Mouse (Mus musculus) gastrocnemius, postnatal 36 days (tissue): ENCODE data around the gene Simc1. TPM values are rescaled to one million over a fixed set of nuclear protein-coding genes. Genes with fewer than 3 reads are reported as not detected.
A peak's percentile ranks its signal among the peaks of the same experiment; 100 is the strongest.
"Not testable (repeated sequence)": the region's sequence is repeated elsewhere in the genome, so short reads cannot be mapped to it uniquely, and the experiment has no call there.

Experiments
- DNase-seq, 2 experiments: peaks; one replicate each; pipeline ENCODE4 v3.0.0; 2022
- intact Hi-C: fragments of 180-260 bp; cut with DNase I; formaldehyde crosslinking; loops from one replicate; pipeline ENCODE4 v1.15.1; 2025
- long read RNA-seq, 2 experiments: library from polyadenylated mRNA; stranded (forward); transcript quantifications; one replicate each; pipeline ENCODE4 v2.0.0; 2021
- total RNA-seq, 2 experiments: library from RNA; stranded (reverse); gene quantifications; 2 replicates each; pipeline ENCODE4 v1.2.3; 2021

Gene Simc1
- 1 to 10 TPM; 1.6 to 3.4 TPM for total RNA-seq
- long read RNA-seq, experiment 1, partial matches to known transcripts: 0 of 1 reads
- long read RNA-seq, experiment 1, other reads (novel, unspliced or antisense): 1 of 1 reads
- long read RNA-seq, experiment 2, partial matches to known transcripts: 1 of 2 reads
- long read RNA-seq, experiment 2, other reads (novel, unspliced or antisense): 1 of 2 reads

DNA sequence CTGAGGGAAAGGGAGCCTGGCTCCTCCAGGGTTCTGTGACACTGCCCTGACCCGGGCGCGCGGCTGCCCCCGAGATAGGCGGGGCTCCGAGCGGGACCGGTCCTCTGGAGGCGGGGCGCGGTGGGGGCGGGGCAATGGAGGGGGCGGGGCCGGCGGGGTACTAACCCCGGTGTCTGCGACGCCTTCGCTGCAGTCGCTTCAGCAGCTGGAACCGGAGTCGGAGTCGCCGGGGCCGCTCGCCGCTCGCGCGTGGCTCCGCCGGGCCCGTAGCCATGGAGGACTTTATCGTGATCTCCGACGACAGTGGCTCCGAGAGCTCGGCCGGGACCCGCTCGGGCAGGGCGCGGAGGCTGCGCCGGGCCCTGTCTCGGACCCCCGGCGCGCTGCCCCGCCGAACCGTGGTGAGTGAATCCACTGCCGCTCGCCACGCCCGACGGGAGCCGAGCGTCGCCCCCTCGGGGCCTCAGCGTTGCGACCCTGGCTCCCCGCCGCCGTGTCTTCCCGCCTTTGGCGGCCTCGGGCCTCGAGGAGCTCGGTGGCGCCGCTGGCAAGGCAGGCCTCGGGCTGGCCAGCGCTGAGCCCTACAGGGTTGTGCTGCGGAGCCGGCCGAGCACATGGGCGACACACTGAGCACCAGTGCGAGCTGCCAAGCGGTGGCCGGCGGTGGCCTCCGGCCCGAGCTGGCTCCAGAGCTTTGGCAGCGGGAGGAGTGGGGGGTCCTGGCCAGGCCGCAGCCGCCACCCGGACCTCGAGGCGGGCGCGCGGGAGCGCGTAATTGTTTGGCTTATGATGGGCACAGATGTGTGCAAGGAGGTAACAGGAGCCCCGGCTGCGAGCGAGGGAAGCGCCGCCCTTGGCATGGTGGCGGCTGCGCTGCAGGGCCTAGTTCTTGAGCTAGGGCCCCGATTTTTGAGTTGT lies at the start of gene Simc1:
Simc1 (plus strand) TSS at position 176 of the 918 bp plus-strand sequence.
- peak; percentile 68 to 72 for DNase-seq
- intact Hi-C loops: no loop called here

DNA sequence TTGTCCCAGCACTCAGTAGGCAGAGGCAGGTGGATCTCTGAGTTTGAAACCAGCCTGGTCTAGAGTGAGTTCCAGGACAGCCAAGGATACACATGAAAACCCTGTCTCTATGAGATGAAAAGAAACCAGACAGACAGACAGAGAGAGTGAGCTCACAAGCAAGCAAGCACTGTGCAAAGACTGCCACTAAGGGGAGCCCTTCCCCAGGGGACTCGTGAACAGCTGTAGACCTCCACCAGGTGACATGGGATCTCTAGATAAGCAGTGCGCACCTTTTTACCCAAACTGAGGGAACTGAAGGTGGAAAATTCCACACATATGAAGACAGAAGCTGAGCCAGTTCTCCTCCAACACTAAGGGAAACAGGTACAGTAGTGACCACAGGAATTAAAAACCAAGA lies 46.5 kb upstream of the Simc1 start:
- intact Hi-C loops: no loop called here
- DNase-seq: no peak

DNA sequence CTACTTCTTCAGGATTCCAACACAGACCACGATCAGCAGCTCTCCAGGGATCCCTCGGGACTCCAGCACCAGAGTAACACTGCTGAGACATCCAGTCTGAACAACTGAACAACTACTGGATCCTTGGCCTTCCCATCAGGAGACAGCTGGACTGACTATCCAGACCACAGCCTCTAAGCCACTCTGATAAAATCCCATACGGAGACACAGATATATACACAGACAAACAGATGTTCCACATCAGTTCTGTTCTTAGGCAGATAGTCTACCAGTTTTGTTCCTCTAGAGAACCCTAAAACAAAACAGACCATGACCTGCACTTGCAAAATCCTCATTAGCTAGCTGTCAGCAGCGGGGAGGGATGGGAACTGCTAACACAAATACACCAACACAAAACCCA lies 44.3 kb upstream of the Simc1 start:
- intact Hi-C loops: no loop called here
- DNase-seq: no peak

DNA sequence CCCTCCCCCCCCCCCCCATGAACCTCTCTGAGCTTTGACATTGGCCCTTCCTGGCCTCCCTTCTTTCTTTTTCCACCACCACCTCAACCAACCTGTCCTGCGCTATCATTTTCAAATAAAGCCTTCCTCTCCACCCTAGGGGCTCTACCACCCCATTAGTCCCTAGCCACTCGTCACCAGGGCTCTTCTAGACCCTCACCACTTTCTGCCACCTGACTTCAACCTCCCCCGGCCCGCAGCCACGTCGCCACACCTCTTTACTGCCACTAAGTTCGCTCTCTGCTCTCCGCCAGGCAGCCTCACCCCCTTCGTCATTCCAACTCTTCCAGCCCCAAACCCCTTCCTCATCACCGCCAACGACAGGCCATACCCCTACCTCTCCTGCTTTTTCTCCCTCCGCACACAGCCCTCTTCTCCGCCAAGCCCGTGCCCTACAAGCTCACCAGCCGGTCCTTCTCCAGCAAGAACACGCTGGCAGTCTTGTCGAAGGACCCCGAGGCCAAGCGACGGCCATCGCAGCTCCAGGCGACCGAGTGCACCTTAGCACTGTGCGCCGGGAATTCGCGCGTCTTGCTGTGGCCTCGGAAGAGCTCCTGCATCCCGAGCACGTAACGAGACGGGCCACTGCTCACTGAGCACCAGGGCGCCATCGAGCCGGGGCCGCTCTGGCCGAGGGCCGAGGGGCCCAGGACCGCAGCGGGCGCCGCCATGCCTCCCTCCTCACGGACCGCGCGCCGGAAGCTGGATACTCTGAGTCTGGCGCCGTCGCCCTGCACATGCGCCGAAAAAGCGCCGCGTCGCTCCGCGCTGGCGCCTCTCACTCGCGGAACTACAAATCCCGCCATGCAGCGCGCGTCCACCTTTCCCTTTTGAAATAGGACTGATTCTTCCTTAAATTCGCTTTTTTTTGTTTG lies 35.2 kb upstream of the Simc1 start, which contains the start of gene Thoc3:
Thoc3 (minus strand) TSS at position 752 of the 914 bp plus-strand sequence.
- DNase-seq: peak; percentile 80 to 84
- intact Hi-C loops: loop anchor here (10.0 kb wide), 1 partner anchor 96 kb away; the partner anchor contains the start of gene 4833439L19Rik

DNA sequence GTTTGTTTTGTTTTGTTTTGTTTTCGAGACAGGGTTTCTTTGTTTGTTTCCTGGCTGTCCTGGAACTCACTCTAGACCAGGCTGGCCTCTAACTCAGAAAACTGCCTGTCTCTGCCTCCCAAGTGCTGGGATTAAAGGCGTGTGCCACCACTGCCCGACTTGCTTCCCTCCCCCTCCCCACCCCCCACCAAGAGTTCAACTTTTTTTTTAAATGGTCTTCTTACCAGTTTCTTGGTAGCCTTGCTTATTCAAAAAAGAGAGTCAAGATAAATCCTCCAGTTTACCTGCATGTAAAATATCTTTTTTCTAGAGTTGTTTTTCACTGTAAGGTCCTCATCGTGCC lies 34.6 kb upstream of the Simc1 start:
- DNase-seq: no peak
- intact Hi-C loops: loop anchor here (10.0 kb wide), 1 partner anchor 96 kb away; the partner anchor contains the start of gene 4833439L19Rik

DNA sequence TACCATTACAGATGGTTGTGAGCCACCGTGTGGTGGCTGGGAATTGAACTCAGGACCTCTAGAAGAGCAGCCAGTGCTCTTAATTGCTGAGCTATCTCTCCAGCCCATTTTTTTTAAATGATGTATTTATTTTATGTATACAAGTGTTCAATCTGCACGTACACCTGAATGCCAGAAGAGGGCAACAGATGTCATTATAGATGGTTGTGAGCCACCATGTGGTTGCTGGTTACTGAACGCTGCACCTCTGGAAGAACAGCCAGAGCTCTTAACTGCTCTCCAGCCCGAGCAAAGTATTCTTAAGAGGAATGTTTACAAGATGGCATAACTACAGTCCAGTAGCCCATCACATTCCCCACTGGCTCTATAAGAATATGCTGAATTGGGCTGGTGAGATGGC lies 31.6 kb upstream of the Simc1 start:
- intact Hi-C loops: no loop called here
- DNase-seq: no peak

DNA sequence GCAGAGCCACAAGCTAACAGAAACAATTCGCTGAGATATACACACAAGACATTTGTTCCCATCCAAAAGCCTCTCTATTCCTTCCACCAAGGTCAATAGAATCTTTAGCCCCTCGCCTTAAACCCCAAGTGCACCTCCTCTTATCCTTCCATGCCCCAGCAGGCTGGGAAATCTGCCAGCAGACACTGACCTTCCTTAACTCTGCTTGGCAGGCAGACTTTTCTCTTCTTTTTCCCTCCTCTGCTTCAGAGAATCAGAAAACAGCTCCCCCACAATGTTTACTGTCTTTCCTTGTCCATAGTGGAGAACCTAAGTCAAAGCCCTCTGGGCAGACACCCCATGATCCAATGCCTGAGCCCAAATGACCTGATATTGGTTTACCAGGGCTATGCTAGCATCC lies 28.6 kb upstream of the Simc1 start:
- no peak for DNase-seq
- intact Hi-C loops: no loop called here

DNA sequence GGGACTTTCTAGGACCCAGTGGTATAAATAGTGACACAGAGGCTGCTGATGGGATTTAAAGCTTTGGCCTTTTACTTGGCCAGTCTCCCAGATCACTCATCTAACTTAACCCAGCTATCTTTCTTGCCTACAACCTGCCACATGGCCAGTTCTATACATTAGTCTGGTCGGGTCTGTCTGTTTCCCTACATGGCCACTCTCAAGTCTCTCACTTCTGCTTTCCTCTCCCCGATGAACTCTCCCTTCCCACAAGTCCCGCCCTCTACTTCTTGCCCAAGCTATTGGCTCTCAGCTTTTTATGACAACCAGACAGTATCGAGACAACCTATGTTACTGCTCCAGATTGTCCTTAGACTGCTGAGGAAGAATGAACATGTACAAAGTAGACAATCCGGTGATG lies 27.9 kb upstream of the Simc1 start:
- intact Hi-C loops: no loop called here

DNA sequence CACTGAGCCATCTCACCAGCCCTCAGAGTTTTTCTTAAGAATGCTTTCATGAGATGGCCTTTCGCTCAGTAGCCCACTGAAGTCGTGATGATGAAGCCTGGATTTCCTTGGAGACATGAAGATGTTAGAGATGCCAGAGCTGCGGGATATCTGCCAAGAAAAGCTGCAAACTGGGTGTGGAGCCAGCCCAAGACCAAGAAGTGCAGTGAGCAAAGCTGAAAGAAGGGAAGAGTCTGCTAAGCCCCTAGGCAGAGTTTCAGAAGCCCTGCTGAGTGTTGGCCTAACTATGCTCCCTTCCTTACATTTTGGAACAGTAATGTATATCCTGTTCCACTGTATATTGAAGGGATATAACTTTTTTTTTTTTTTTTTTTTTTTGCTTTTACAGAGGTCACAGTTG lies 24.3 kb upstream of the Simc1 start:
- intact Hi-C loops: no loop called here
- DNase-seq: no peak

More for the DNA sequence above, 27.9 kb upstream of the Simc1 start:
- DNase-seq: no peak

DNA sequence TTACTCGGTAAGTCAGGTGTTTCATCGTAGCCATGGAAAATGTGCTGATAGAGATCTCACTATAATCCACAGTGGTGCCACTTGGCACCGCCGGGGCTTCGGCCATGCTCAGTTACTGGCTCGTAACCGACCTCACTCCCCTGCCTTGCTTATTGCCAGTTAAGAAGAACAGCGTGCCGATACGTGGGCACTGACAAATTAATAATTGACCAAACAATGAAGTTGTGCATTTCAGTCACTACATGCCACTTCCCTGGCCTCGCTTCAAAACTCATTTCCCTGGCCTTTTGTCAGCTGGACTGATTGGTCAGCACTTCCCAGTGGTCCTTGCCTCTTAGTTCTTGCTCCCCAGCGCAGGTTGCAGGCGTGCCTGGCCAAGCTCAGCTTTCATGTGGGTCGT lies 22.1 kb upstream of the Simc1 start:
- DNase-seq: no peak
- intact Hi-C loops: no loop called here

DNA sequence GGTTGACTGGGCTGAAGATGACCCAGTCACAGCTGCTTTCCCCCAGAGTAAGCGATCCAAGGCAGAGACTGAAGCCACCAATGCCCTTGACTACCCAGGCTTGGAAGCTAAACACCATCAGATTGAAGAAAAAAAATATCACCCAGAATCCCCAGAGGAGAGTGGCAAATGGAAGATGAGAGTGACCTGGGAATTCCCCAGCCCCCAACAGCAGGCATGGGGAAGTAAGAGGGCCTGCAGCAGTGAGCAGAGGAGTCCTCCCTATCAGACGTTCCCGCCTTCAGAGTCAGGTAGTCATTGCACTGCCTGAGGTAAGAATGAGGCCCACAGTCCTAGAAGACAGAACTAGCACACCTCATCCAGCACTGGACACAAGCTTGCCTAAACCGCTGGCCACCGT lies 13.2 kb upstream of the Simc1 start:
- intact Hi-C loops: no loop called here
- DNase-seq: no peak

DNA sequence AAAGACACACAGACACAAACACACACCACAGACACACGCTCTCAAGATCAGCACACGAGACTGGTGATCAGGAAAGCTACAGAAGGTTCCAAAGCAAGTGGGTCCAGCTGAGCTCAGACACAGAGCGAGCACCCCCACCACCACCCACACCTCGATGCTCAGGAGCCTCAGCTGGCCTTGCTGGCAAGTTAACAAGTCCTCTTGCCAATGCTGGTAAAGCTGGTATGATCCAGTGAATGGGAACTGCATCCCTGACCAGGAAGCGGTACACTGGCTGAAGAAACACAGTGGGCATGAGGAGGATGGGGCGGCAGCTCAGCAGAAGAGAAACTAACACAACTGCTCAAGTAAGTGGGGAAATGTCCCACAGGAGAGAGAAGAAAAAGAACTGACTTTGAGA lies 12.2 kb upstream of the Simc1 start:
- no peak for DNase-seq
- intact Hi-C loops: no loop called here

DNA sequence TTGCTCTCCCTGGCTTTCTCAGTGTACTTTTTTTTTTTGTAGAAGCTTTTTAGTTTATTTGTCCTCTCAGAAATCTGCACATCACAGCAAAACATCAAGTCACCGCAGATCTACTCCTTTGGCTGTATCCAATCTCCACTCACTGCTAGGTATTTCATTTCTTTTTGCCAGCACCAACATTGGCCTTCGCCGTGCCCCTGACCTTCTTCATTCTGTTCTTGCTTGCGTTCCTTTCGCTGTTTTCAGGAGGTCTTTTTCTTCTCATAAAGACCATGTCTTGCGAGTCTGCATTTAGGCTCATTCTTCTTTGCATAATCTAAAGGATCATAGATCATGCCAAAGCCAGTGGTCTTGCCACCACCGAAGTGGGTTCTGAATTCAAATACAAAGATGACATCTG lies 4.0 kb upstream of the Simc1 start:
- intact Hi-C loops, DNase-seq: not testable (repeated sequence)

DNA sequence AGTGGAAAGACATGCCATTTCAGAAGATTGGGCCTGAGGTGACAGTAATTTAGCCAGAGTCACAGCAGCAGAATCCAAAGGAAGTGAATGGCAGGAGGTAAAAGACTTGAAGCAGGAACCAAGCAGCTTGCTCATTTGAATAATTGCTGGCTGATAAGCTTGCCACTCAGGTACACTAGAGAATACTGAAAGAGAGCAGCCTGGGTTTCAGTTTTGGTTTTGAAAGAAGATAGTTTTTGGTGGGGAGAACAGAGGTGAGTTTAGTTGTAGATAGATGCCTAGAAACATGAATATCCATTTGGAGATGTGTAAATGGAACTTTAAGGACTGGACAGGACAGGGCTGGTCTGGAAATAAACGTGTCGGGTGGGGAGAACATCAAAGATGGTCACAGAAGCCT lies 2.2 kb upstream of the Simc1 start:
- intact Hi-C loops: no loop called here
- DNase-seq: no peak

DNA sequence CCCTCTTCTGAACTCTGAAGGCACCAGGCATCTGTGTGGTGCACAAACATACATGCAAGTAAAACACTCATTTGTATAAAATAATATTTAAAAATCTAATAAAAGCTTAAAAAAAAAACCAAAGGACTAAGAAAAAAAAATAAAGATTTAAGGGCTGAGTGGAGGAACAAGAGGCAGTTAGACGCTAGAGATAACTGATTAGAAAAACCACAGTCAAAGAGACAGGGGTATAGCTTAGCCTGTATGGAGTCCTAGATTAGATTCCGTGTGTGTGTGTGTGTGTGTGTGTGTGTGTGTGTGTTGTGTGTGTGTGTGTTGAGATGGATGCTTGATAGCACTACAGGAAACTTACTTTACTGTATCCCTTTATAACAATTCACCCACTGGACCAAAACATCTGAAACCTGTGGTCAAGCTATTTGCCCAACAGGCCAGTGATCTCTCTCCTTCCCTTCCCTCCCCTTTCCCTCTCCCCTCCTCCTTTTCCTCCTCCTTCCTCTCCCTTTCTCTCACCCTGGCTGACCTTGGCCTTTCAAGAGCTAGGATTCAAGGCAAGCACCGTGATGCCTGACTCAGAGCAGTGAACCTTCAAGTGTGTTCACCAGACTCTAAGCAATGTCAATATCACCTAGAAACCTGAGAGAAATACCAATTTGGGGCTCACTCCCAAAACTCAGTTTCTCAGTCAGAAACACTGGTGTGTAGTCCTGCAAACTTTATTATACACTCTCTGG lies 1.5 kb upstream of the Simc1 start:
- intact Hi-C loops: no loop called here
- no peak for DNase-seq

DNA sequence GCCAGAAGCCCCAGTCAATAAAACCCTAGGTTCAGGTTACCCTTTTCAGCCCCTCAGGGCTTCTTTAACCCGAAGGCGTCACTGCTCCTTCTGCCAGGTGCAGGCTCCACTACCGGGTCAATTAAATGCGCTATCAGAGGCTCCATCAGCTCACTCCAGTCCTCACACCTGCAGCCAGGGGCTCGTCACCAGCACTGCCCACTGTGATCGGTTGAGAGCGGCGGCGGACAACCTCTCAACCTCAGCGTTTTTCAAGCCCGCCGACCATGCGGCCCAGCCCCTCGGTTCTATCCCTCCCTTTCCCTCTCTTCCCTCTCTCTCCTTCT lies 338 bp upstream of the Simc1 start:
- intact Hi-C loops: no loop called here
- DNase-seq: no peak

DNA sequence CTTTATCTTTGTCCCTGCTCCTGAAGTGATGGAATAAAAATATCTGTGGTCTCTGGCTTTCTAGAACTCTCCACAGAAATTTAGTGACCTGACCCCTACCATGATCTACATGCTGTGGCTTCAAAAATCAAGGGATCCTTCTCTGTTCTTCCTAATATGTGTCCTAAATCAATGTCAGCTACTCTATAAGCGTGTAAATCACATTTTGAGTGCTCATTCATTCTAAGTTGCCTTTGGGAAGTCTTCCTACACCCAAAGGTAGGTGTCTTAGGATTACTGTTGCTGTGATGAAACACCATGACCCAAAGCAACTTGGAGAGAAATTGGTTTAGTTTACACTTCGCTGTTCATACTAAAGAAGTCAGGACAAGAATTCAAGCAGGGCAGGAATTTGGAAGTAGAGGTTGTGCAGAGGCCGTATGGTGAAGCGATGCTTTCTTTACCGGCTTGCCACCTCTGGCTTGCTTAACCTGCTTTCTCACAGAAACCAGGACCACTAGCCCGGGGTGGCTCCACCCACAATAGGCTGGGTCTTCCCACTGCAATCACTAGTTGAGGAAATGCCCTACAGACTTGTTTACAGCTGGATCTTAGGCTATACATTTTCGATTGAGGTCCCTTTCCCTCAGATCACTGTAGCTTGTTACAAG lies 1.2 kb downstream of the Simc1 start:
- intact Hi-C loops: no loop called here
- DNase-seq: no peak

DNA sequence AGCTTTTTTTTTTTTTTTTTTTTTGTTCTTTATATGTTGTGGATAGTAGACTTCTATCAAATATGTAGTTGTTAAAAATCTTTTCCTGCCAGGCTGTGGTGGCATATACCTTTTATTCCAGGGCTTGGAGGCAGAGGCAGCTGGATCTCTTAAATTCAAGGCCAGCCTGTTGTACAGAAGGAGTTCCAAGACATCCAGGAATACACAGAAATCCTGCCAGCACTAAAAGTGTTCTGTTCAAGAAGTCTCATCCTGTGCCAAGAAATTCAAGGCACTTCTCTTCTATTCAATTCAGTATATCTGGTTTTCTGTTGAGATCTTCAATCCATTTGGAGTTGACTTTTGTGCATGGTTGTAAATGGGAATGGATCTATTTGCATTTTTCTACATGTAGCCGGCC lies 2.3 kb downstream of the Simc1 start:
- DNase-seq: no peak
- intact Hi-C loops: no loop called here

DNA sequence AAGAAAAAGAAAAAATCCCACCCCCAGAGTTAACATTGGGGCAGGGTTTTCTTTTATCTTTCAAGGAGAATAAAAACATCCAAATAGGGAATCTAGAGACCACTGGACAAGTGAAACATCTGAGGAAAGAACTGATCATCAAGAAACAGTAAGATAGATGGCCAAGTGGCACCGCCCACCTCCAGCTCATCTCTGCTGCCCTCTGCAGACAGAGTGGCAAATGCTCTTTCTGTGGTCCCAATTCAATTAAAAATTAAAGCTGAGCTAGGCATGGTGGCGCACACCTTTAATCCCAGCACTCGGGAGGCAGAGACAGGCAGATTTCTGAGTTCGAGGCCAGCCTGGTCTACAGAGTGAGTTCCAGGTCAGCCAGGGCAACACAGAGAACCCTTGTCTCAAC lies 16.6 kb downstream of the Simc1 start:
- no peak for DNase-seq
- intact Hi-C loops: no loop called here

DNA sequence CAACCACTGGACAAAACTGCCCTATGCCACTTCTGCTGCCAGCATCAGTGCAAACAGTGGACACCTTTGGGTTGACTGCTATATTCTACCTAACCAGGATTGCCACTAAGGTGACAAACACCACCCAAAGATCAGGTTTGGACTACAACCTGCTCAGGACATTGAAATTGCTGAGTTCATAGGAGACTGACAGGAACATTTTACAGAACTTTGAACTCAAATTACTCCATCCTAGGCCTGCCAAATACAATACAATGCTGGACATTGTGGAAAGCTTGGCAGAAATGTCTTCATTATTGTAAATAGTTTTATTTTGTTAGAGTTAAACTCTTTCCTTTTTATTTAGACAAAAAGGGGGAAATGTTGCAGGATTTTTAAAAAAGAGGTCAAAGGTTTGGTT lies 17.6 kb downstream of the Simc1 start:
- intact Hi-C loops: no loop called here
- no peak for DNase-seq
